Mouse (Mus musculus): Measurements from ENCODE around the gene Rd3. TPM values are rescaled to one million over a fixed set of nuclear protein-coding genes. Genes with fewer than 3 reads are reported as not detected.

Gene Rd3
- 0.26 TPM in 1 of 2 replicates, not detected in the other for total RNA-seq (2021)
- long read RNA-seq, experiment 1: 0 reads
- long read RNA-seq, experiment 2: 0 reads

- DNase-seq: peak; percentile 76
Observed at GRCm38 (mm10) chr1:191977187-191977586, at the start of gene Rd3. Gene Rd3 (plus strand): TSS chr1:191977370.

GRCm38 (mm10) chr1:191928345-191928744, 48.8 kb upstream of the Rd3 start:
- no peak for DNase-seq

DNA sequence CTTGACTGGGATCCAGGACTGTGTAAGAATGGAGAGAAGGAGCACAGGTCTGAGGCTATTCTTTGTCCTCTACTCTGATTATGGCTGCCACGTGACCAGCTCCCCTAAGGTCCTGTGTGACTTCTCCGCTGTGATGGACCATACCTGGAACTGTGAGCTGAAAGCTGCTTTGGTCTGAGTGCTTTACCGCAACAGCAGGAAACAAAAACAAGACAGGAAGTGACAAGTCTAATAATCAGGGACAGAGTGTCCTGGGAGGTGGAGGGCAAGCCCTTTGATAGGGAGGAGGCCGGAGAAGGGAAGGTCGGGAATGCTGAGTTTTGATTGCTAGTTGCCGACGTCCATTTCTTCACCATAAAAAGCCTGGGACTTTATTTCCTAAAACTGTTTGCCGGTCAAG, 48.1 kb upstream of the Rd3 start:
- no peak for DNase-seq

GRCm38 (mm10) chr1:191929897-191930524, 47.2 kb upstream of the Rd3 start:
- peak; percentile 39 for DNase-seq

DNA sequence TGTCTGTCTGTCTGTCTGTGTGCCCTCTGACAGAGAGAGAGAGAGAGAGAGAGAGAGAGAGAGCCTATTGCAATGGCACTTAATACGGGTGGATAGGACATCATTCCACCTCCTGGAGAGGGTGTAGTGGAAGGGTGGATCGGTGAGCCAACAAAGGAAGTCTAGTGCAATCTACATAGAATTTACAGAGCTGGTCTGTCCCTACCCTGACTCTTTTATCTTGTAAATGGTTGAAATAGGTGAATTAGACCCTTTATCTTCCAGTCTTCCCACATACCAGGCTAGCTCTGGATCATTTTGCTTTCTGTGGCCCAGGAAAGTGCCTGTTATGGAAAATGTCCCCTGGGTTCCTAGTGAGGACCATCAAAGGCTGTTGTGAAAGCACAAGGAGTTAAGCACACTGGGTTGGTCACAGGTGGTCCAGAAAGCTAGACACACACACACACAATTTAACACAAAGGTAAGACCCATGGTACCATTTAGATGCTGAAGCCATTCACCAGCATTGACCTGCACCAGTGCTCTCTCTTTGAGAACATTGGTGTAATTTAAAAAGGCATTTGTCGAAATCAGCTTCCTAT, 46.6 kb upstream of the Rd3 start:
- no peak for DNase-seq

DNA sequence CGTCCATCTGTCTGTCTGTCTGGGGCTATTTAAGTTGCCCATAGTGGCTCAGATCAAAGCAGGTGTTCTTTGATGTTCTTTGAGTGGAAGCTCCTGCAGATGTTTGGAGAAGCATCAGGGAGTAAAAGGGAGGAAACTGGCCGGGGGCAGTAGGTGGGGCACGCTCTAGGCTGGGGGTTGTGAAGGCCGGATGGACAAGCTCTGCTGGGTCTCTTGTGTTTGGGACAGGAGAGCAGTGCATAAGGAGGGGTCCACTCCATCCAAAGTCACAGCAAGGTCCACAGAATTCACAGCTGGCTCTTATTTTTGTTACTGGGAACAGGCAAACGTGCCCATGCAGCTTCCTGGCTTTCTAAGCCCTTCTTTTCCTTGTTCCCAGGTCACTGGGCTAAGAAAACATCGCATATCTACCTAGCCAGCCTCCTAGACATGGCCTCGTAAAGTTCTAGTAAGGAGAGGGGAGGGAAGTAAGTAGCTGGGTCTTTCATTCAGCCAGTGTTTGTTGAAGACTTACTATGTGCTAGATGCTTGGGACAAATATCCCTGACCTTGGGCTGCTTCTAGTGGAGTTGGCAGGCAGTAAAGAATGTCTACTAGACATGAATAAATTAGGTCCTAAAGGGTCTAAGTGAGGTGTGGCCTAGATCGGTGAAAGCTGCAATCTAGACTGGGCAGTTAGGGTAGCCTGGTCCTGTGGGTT, 44.7 kb upstream of the Rd3 start:
- DNase-seq: no peak

DNA sequence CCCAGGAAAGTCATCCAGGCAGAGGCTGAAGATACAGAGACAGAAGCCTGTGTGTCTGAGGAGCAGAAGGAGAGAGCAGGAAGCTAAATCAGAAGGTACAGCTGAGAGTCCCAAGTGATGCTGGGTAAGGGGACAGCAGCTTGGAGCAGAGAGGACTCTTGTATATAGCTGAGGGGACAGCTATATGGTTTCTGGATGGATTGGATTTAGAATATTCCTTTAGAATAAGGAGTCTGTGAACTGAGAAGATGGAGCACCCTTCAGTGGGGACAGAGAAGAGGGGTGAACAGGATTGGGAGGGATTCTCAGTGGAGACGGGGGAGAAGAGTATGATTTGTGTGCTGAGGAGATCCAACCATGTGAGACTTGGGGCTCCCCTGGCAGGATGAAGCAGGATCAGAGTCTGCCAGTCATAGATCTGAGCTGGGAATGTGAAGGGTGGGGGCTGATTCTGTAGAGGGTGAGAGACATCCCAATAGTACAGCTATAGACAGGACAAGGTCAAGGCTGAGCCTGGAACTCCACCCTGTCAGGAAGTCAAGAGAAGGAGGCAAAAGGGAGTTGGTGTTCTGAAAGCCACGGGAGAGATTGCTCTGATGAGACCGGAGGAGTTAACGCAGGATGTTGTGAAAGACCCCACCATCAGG, 44.1 kb upstream of the Rd3 start:
- no peak for DNase-seq

DNA sequence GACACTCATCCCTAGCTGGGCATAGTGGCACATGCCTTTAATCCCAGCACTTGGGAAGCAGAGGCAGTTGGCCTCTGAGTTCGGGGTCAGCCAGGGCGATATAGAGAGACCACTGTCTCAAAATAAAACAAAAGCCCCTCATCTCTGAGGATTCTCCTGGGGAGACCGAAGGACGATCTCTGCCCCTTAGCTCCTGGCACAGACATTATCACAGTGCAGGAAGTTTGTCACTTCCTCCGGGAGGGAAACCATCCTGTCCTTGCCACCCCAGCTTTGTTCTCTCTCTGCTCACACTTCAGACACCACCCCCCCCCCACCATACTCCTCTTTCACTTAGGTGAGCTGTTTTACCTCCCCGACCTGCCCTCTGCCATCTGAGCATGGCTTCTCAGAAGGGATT, 33.5 kb upstream of the Rd3 start:
- no peak for DNase-seq

DNA sequence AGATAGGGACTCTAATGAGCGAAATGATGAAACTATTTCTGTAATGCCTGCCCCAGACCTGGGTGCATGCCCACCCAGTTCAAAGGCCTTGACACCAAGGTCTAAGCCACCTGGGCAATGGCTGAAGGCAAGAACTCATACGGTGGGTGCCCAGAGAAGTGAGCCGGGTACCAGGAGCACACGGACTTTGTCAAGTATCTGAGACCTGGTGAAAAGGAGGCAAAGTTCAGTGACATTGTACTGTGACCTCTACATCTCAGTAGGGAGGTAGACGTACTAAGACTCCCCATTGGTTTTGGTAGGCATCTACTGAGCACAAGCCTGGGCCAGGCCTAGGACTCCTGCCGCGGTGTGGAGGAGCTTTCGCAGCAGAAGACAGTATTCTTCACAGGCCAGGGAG, 31.8 kb upstream of the Rd3 start:
- DNase-seq: no peak

DNA sequence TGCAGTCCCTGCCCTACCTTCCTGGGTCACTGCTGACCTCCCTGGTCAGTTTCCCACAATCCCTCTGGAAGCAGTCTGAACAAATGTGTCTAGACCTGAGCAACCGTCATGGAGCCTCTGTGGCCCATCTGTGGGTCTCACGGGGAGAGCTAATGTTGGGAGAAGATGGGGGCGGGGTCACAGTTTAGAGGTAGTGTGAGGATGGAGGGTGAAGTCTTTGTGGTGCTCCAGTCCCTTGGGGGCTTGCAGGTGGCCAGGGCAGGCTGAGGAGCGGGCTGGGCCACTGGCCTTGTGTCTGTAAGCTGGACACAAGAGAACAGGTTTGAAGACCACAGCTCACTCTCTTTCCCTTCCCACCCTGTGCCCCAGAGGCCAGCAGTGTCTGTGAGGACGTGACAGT, 31.4 kb upstream of the Rd3 start:
- no peak for DNase-seq

DNA sequence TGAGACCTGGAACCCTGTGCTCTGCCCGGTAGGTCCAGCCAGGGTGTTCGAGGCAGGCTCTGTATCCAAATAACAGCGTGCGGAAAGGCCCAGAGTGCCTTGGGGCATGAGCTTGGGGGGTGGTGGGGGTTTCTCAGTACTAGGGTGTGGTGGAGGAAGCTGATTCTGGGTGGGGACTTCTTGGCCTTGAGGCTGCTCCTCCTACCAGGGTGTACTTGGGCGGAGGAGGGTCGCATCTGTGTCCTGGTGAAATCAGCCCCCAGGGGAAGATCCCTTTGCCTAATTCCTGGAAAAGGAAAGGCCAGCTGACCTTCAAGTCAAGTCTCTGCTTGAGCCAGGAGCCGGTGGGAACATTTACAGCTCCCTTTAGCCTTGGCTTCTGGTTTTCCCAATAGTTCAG, 30.9 kb upstream of the Rd3 start:
- DNase-seq: no peak

DNA sequence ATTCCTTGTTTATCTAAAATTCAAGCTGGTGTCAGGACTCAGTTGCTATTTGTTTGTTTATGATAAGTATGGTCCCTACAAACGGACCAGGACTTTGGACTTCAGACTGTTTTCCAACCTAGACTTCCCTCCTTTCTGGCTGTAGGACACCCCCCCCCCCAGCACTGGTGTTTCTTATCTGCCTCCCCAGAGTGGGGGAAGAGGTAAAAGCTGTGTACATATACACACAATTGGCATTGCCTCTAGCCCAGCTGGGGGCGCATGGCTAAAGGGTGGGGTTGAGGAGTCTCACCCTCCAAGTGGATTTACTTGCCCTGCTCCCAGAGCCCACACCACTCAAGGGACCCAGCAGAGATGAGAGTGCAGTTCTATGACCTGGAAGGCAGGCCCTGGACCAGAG, 30.3 kb upstream of the Rd3 start:
- no peak for DNase-seq

DNA sequence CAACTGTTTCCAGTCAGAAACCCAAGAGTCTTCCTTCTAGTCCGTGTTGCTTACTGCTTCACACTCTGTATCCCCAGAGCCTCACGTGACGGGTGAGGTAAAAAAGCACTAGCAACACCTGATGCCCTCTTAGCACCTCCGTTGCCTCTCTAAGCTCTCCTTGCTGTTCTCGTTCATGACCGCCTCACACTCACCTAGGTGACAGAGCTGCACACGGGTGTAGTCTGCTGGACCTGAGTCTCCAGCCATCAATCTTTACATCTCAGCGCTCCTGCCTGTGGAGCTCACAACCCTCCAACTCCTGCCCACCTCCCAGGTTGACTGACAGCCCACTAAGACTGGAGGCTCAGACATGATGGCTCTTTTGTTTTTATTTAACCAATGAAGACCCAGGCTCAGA, 29.4 kb upstream of the Rd3 start:
- DNase-seq: no peak

- no peak for DNase-seq
Observed at GRCm38 (mm10) chr1:191948600-191948999, 28.6 kb upstream of the Rd3 start.

- no peak for DNase-seq
Observed at GRCm38 (mm10) chr1:191950611-191951010, 26.6 kb upstream of the Rd3 start.

- no peak for DNase-seq
Observed at GRCm38 (mm10) chr1:191952733-191953335, 24.3 kb upstream of the Rd3 start.

- DNase-seq: peak; percentile 21
Observed at GRCm38 (mm10) chr1:191955101-191955500, 22.1 kb upstream of the Rd3 start.

DNA sequence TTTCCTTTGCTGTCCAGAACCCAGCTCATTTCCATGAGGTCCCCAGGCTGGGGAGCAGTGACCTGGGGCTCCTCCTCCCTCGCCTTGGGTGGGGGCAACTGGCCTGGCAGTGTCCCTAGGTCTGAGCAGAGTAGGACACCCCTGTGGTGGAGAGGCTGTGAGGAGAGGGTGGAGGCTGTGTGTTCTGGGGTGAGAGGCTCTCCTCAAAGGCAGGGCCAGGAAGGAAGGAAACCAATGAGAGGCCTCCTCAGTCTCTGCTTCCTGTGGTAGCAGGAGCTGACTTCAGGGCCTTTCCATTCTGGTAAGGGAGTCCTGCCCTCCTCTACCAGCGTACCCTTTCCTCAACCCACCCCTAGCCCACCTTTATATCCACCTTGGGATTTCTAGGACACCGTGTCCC, 20.9 kb upstream of the Rd3 start:
- DNase-seq: no peak

- peak; percentile 28 for DNase-seq
Observed at GRCm38 (mm10) chr1:191956871-191957270, 20.3 kb upstream of the Rd3 start.

GRCm38 (mm10) chr1:191957321-191957720, 19.8 kb upstream of the Rd3 start:
- no peak for DNase-seq

DNA sequence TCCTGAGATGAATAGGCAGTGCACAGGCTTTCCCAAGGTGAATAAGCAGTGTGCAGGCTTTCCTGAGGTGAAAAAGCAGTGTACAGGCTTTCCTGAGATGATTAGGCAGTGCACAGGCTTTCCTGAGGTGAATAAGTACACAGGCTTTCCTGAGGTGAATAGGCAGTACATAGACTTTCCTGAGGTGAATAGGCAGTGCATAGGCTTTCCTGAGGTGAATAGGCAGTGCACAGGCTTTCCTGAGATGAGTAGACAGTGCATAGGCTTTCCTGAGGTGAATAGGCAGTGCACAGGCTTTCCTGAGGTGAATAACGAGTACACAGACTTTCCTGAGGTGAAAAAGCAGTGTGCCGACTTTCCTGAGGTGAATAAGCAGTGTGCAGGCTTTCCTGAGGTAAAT, 16.2 kb upstream of the Rd3 start:
- DNase-seq: no peak

GRCm38 (mm10) chr1:191963413-191963812, 13.8 kb upstream of the Rd3 start:
- no peak for DNase-seq

All from adrenal gland, postnatal 14 days (tissue).